Mouse (Mus musculus): ENCODE measurements around the gene Edaradd.

Gene Edaradd

DNA sequence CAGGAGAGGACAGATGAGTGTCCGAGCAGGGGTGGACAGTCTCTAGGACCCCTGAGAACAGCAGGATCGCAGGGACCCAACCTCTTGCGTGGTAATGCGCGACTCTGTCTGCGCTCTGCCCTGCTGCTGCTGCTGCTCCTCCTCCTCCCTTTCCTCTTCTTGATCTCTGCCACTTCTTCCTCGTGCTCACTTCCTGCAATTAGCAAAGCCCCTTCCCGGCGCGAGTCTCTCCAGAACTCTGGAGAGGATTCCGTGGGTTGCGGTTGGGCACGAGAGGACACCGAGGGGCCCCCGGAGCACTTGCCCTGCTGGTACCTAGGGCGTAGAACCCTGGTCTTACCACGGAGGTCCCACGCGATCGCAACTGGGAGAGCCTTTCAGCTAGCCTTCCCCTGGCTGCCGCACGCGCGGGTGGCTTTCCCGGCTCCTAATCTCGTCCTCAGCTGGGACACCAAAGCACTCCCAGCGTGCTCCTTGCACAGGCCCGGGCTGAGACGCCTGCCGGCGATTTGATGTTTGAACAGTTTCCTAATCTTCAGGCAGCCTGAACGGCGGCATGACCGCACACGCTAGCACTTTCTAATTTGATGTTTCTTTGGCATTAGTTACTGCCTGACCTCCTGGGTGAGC lies at the start of gene Edaradd:
Gene Edaradd, minus strand, starts transcription at position 484 of the 630 bp plus-strand sequence.
- peak; percentile 47 for DNase-seq (ENCODE audit: low spot score)

GRCm38 (mm10) chr13:12569741-12570140 lies 49.5 kb upstream of the Edaradd start:
- DNase-seq (ENCODE audit: low spot score), result no peak

DNA sequence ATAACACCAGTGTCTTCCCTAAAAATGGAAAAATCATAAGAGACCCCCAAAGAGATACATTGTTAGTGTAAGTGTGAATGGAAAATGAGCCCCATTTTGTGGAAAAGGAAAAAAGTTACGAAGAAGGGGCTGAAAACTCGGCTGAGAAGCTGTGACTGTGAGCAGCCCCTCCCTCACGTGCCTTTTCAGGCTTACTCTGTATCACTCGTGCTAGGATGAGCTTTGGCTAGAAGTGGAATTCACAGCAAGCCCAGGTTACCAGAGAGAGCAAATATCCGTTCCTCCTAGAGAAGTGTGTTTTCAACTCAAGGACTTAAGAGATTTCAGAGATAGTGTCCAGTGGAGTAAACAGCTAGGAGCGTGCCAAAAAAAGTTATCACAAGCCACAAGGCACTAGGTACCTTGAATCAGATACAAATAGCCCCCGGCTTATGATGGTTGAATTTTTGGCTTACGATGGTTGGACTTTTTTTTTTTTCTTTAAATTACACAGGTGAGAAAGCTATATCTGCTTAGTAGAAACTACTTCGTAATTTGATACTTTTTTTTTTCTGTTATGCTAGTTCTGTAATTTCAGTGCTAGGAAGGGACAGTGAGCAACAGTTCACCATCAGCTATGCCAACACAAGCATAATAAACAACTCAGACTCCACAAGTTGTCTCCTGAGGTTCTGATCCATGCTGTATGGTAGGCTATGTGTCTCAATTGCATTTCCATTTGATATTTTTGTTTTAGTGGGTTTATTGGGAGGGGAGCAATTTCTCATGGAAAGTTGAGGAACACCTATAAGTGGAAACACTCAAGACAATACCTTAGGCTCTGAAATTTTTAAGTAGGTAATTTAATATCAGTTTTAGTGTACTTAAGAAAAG lies 48.6 kb upstream of the Edaradd start:
- no peak for DNase-seq (ENCODE audit: low spot score)

DNA sequence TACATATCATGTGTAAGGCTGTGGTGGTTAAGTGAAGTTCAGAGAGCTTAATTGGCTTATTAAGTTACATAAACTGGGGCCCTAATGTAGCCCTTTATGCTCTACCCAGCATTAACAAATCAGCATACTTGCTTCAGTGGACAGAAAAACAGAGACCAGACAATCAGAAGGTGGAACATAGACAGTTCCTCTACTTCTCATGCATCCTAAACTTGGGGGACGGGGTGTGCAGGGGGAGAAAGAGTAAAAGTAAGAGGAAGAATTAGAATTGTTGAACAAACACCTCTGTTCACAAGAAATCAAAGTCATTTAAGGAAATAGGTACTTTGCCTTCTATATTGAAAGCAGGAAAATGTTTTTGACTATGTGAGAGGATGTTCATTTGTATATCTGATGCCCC lies 47.7 kb upstream of the Edaradd start:
- no peak for DNase-seq (ENCODE audit: low spot score)

GRCm38 (mm10) chr13:12565621-12566390 lies 45.6 kb upstream of the Edaradd start, which contains the start of gene Ero1lb:
Ero1lb (plus strand) TSS chr13:12565874.
- DNase-seq (ENCODE audit: low spot score), result peak; percentile 95

- DNase-seq (ENCODE audit: low spot score), result no peak
Measured at GRCm38 (mm10) chr13:12562256-12562655, 42.0 kb upstream of the Edaradd start.

DNA sequence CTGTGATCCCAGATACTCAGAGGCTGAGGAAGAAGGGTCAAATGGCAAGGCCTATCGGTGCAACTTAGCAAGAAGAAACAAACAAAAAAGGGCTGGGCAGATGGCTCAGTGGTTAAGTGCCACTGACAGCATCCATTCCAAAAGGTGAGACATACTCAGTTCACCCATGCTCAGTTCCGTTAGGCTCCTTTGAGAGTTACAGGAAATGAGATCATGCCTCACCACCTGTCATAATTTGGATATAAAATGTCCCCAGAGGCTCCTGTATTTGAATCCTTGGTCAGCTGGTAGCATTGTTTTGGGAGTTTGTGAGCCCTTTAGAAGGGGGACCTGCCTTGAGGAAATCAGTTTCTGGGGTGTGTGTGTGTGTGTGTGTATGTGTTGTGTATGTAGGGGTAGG lies 41.5 kb upstream of the Edaradd start:
- DNase-seq (ENCODE audit: low spot score), result no peak

DNA sequence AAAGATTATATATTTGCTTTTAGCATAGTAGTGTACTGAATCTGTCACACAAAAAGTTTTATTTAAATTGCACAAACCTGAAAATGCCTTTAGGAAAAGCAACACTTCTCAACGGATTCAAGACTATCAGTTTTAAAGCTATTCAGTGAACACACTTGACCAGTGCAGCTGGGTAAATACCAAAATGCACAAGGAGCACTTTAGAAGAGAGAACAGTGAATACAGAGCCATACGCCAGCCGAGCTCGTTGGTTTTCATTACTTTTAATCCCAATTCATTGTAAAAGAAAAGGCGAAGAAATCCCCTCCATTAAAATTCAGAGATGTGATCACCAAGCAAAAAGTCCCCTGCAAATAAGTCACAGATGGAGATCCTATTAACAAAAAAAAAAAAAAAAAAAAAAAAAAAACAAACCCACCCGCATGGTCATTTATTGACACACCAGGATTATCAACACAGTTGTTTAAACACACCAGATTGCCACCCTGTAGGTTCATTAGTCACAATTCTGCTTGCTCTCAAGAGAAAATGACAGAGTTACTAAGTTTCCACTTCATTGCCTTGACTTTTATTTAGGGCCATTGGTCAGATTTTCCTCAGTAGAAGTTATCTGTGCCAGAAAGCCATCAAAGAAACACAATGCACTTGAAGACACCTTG lies 39.4 kb upstream of the Edaradd start:
- no peak for DNase-seq (ENCODE audit: low spot score)

- DNase-seq (ENCODE audit: low spot score), result no peak
Measured at GRCm38 (mm10) chr13:12559044-12559443, 38.8 kb upstream of the Edaradd start.

DNA sequence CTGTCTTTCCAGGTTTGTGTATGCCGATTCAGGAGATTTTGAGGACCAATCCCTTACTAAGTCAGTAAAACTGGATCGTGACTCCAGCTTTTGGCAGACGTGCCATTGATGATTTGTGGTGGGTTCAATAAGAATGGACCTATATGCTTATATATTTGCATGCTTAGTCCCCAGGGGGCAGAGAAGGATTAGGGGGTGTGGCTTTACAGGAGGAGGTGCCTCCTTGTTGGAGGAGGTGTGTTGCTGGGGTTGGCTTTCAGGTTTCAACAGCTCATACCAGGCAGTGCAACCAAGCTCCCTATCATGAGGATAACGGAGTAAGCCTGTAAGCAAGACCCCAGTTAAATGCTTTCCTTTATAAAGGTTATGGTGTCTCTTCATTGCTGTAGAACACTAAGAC lies 34.0 kb upstream of the Edaradd start:
- no peak for DNase-seq (ENCODE audit: low spot score)

- DNase-seq (ENCODE audit: low spot score), result no peak
Measured at GRCm38 (mm10) chr13:12543880-12544568, 23.8 kb upstream of the Edaradd start.

GRCm38 (mm10) chr13:12543246-12543645 lies 23.0 kb upstream of the Edaradd start:
- no peak for DNase-seq (ENCODE audit: low spot score)

DNA sequence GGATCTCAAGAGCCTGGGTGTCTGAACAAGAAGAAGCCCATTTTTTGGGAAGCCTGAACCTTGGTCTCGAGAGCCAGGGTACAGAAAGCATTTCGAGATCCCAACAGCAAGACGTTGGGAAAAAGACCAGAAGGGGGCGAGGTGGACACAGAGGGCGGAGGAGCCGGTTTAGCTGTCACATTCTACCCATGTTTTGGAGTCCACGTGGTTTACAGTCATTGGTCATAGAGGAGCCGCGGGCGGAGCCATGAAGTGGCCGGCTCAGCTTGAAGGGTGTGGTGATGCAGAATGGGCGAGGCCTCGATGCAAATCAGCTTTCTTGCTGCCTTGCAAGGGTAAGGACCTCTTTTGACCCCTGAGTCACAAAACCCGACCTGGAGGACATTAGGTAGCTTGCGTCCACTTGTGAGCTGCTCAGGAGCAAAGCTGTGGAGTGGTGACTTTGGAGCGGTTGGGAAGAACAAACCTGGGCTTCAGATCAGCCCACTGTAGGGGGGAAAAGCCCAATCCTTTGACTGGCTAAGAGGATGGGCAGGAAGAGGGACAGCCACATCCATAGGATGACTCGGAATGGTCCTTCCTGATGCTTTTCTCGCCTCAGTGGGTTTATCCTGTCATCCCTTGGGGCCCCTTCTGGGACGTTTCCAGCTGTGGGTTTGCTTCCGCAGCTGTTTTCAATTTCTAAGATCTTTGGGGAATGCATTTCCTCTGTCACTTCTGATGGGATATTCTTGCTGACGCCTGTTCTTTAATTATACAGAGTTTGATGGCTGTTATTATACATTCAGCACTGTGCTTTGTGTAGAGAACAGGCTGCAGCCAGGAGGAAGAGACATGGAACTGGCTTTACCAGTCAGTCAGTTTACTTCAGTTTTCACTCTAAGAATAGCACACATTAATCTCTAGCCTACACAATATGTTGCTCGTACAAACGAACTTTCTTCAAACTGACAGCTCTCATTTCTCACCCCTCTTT lies 22.1 kb upstream of the Edaradd start:
- peak; percentile 49 for DNase-seq (ENCODE audit: low spot score)

DNA sequence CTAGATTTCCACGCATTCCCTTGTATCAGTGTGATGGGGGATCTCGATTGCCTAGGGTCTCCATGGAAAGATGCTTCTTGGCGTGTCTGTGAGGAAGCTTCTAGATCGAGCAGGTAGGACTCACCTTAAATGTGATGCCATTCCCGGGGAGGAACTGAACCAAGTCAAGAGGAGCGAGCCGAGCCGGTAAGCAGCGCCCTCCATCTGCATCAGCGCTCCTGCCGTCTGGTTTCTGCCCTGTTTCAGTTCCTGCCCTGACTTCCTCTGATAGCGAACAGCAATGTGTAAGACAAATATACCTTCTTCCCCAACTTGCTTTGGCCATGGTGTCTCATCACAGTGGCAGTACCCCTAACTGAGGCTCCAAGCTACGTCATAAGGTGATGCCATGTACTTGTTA lies 19.9 kb upstream of the Edaradd start:
- no peak for DNase-seq (ENCODE audit: low spot score)

DNA sequence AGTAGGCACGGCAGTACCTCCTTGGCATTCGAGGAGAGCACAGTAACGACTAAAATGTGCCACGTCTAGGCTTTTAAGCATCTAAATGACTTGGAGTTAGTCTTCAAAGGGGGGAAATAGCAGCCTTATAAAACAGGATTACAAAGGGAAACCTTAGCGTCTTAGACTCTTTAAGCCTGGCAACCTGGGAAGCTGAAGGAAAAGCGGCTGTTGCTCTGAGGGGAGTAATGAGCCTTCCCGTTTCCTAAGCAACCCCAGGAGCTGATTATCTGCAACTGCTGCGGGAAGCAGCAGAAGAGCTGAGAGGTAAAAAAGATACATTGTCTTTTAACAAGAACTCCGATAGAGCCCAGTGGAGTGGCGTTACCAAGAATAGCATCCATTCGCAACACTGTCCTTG lies 19.5 kb upstream of the Edaradd start:
- DNase-seq (ENCODE audit: low spot score), result no peak

DNA sequence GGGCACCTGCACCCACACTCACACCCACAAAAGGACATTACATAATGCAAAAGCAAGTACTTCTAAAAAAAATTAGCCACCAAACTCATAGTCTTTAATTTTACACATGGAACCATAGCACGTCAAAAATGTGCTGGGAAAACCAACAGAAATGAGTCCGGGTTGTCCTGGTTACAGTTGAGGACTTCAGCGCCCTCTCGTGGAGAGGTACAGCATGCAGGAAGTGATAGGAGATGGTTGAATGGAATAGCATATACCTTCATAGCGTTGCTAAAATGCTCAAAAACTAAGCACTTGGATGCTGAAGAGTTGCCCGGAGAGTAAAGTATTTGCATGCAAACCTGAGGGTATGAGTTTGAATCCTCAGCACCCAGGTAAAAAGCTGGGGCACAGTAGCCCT lies 17.7 kb upstream of the Edaradd start:
- DNase-seq (ENCODE audit: low spot score), result peak; percentile 40

- no peak for DNase-seq (ENCODE audit: low spot score)
Measured at GRCm38 (mm10) chr13:12534628-12535027, 14.4 kb upstream of the Edaradd start.

GRCm38 (mm10) chr13:12525678-12526077 lies 5.4 kb upstream of the Edaradd start:
- DNase-seq (ENCODE audit: low spot score), result no peak

- DNase-seq (ENCODE audit: low spot score), result no peak
Measured at GRCm38 (mm10) chr13:12522346-12522745, 2.1 kb upstream of the Edaradd start.

- no peak for DNase-seq (ENCODE audit: low spot score)
Measured at GRCm38 (mm10) chr13:12519371-12519770, 867 bp downstream of the Edaradd start.
